Mouse (Mus musculus) forebrain, postnatal 0 days (tissue): Measurements from ENCODE around the gene Rflna. TPM values are rescaled to one million over a fixed set of nuclear protein-coding genes. Genes with fewer than 3 reads are reported as not detected.

ENCODE experiments used
- ATAC-seq: fragments of 200-750 bp; cut with Nextera tagmentation; 2 replicates; pipeline ENCODE4 v1.8.0; 2017; ENCODE audit warnings: mild to moderate bottlenecking, moderate library complexity
- DNase-seq: peaks from one replicate; pipeline ENCODE4 v3.0.0-alpha.2; 2015
- H3K27ac ChIP-seq: fragments of 300-500 bp; sonication (generic); 2 replicates; pipeline ENCODE4 v1.5.1; 2014; ENCODE audit warnings: low read depth, mild to moderate bottlenecking, antibody characterized with exemption, low read length, moderate library complexity, mixed read lengths
- H3K27me3 ChIP-seq: fragments of 300-500 bp; sonication (generic); 2 replicates; pipeline ENCODE4 v1.6.1; 2014; ENCODE audit warnings: mild to moderate bottlenecking, low read length, mixed read lengths; ENCODE audit not compliant: insufficient read depth
- H3K36me3 ChIP-seq: fragments of 300-500 bp; sonication (generic); 2 replicates; pipeline ENCODE4 v1.6.1; 2014; ENCODE audit warnings: mild to moderate bottlenecking, moderate library complexity; ENCODE audit not compliant: insufficient read depth
- H3K4me1 ChIP-seq: fragments of 300-500 bp; sonication (generic); 2 replicates; pipeline ENCODE4 v1.6.1; 2014; ENCODE audit warnings: antibody characterized with exemption; ENCODE audit not compliant: insufficient read depth
- H3K4me2 ChIP-seq: fragments of 300-500 bp; sonication (generic); 2 replicates; pipeline ENCODE4 v1.6.1; 2014; ENCODE audit warnings: low read depth, mild to moderate bottlenecking, moderate library complexity
- H3K4me3 ChIP-seq: fragments of 300-500 bp; sonication (generic); 2 replicates; pipeline ENCODE4 v1.5.1; 2014; ENCODE audit warnings: low read depth, low read length, mixed read lengths
- H3K9ac ChIP-seq: fragments of 300-500 bp; sonication (generic); 2 replicates; pipeline ENCODE4 v1.6.1; 2014; ENCODE audit warnings: mild to moderate bottlenecking
- H3K9me3 ChIP-seq: fragments of 300-500 bp; sonication (generic); 2 replicates; pipeline ENCODE4 v1.6.1; 2016; ENCODE audit warnings: low read length
- CTCF ChIP-seq: sonication (generic); IDR thresholded peaks from 2 replicates; pipeline ENCODE4 v1.5.1; 2016; ENCODE audit warnings: antibody characterized with exemption, control low read depth, low read depth
- WGBS: fragments of 180-500 bp; shearing (Covaris S2); extraction: QIAGEN DNeasy Blood & Tissue Kit; methylation state at CpG from one replicate; pipeline ENCODE4 v1.1.7; 2014; 5-methylcytosine and 5-hydroxymethylcytosine counted together
- polyA plus RNA-seq: library from polyadenylated mRNA; unstranded; fragments of >200 nt; fragmentation: Nextera tagmentation; extraction: Ambion mirVana; gene quantifications from 2 replicates; pipeline ENCODE4 v1.2.1, GENCODE M21; 2015
- total RNA-seq: library from RNA; depleted of rRNA; stranded (reverse); fragments of >200 nt; gene quantifications from 2 replicates; pipeline ENCODE4 v1.2.3, GENCODE M21; 2014

The Rflna gene
- total and polyA plus RNA-seq, 2 experiments from 2014 or later: 3.2 to 4.4 TPM

DNA sequence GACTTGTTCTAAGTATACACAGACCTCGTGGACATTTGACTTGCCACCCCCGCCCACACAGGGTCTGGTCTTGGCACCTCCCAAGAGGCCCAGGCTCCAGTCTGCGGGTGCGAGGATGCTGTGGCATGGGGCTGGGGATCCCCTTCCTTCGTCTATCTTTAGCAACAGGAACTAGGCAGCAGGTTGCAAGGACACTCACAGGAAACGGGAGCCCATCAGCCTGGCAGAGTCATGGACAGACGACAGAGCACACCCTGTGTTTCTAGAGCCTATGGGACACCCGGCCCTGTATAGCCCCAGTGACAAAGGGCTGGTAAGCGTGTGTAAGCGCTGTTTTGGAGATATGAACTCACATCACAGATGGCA lies 49.2 kb downstream of the Rflna start:
- peaks cover 52% of the 10 kb centered on the region for H3K36me3 ChIP-seq
- WGBS: 70% methylated on average over 10 of the region's 10 CpGs
- DNase-seq: no peak
- H3K27ac ChIP-seq: peak overlapping the region; percentile 35; the same call in 1 of the 2 replicates
- H3K4me2 ChIP-seq: no peak overlapping the region
- H3K9me3 ChIP-seq: no peaks in the 10 kb centered on the region
- TF ChIP-seq CTCF: no peak
- H3K9ac ChIP-seq: no peak overlapping the region
- no peak for ATAC-seq
- no peak overlapping the region for H3K4me3 ChIP-seq
- H3K4me1 ChIP-seq: no peaks in the 10 kb centered on the region
- H3K27me3 ChIP-seq: no peaks in the 10 kb centered on the region

DNA sequence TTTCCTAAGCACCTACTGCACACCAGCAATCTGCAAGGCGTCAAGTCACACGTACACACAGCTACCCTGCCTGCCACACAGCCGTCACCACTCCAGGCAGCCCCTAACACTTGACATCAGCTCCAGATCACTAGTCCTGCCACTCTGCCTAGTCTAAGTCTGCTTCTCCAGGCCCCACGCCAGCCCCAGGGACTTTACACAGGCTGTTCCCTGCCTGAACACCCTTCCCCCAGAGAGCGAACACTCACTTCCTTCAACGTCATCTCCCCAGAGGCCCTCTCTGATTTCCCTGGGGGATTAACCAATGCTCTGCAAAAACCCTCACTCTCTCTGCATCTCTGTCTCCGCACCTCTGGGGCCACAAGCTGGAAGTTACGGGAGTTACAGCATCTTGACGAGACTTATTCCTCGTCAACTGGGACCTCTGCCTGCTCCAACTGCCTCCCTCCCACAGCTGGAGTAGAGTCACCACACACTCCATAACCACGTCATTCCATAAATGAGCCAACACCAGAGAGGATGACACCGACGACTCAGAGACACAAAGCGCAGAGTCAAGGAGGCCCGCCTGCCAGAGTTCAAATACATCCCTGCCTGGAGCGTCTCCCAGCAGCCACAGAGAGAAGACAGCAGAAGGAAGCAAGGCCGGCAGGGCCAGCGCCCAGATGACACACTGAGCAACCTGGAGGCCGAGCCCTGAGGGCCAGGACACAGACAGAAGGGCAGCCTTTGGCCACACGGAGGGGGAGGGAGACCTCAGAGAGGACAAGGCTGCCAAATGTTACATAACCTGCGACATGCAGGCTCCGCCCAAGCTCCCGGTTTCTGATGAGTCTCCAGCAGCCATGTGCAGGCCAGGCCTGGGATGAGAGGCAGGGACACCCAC lies 49.8 kb downstream of the Rflna start:
- Histone ChIP-seq H3K27me3 (no peaks in the 10 kb centered on the region), H3K36me3 (peaks cover 45% of the 10 kb centered on the region), H3K9ac (no peak overlapping the region), H3K4me3 (no peak overlapping the region), H3K9me3 (no peaks in the 10 kb centered on the region), H3K4me2 (no peak overlapping the region), H3K4me1 (peaks cover 3% of the 10 kb centered on the region), H3K27ac (peak overlapping the region; percentile 35; the same call in 1 of the 2 replicates)
- ATAC-seq (peak; percentile 80), DNase-seq (peak; percentile 61)
- 68% methylated on average over 23 of the region's 23 CpGs for WGBS
- no peak for TF ChIP-seq CTCF

DNA sequence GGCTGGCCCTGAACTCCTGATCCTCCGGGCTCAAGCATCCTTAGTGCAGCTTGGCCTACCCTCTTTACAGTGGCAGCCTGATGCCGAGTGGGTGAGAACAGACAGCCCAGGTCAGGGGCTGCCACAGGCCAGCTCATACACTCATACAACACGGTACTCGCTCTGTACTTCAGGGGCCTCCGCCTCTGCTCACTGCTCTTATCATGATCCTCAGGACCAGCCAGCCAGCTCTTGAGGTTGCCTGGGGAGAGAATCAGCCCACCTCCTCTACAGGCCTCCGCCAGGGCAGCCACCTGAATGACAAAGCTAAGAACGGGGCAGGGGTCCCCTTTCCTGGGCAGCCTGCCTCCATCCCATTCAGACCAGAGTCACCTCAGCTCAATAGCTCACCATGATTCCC lies 50.6 kb downstream of the Rflna start:
- no peaks in the 10 kb centered on the region for H3K9me3 ChIP-seq
- H3K4me1 ChIP-seq: peaks cover 5% of the 10 kb centered on the region
- no peak overlapping the region for H3K27ac ChIP-seq
- no peak overlapping the region for H3K4me3 ChIP-seq
- TF ChIP-seq CTCF: no peak
- no peaks in the 10 kb centered on the region for H3K27me3 ChIP-seq
- peaks cover 37% of the 10 kb centered on the region for H3K36me3 ChIP-seq
- DNase-seq (no peak), ATAC-seq (no peak)
- no peak overlapping the region for H3K9ac ChIP-seq
- no peak overlapping the region for H3K4me2 ChIP-seq
- 70% methylated on average over 7 of the region's 7 CpGs for WGBS

DNA sequence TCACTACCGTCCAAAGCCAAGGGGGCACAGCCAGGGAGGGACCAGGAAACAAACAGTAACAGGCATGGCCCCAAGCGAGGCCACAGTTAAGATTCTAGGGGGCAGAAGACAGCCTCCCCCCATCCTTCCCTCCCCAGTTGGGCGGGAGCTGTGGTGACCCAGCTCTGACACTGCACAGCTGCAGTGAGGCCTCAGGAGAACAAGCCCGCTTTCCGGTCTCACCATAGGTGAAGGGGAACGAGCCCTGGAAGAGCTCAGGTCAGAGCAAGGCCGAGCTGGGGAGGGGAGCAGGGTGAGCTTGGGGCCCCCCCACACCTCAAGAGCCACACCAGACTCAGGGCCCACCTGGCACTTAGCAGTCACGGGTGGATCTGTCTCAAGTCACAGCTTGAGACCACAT lies 52.9 kb downstream of the Rflna start:
- H3K9ac ChIP-seq: no peak overlapping the region
- WGBS: 68% methylated on average over 8 of the region's 8 CpGs
- no peak overlapping the region for H3K27ac ChIP-seq

DNA sequence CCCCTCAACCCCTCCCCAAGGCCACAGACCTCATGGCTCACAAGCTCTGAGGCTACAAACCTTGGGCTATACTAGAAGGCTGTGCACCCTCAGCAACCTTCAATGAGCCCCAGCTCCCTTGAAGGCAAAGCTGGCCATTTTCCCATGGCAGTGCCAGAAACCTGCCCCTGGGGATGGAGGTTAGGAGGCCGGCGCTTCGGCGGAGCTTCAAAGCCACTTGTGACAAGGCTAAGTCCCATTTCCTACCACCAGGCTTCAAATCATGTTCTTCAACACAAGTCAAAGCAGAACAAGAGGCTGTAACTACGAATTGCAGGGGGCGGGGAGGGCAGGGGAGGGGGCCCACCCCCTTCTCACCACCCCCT lies 53.3 kb downstream of the Rflna start:
- peak; percentile 33 for DNase-seq
- ATAC-seq: no peak
- Histone ChIP-seq H3K36me3 (peaks cover 13% of the 10 kb centered on the region; the same call in 1 of the 2 replicates), H3K4me1 (peaks cover 5% of the 10 kb centered on the region), H3K27ac (no peak overlapping the region), H3K9me3 (no peaks in the 10 kb centered on the region), H3K4me3 (no peak overlapping the region), H3K27me3 (no peaks in the 10 kb centered on the region), H3K4me2 (peak overlapping the region; percentile 69), H3K9ac (no peak overlapping the region)
- WGBS: 23% methylated on average over 6 of the region's 6 CpGs
- no peak for TF ChIP-seq CTCF

More for the DNA sequence above, 52.9 kb downstream of the Rflna start:
- peaks cover 15% of the 10 kb centered on the region; the same call in 1 of the 2 replicates for H3K36me3 ChIP-seq
- H3K27me3 ChIP-seq: no peaks in the 10 kb centered on the region
- no peak overlapping the region for H3K4me2 ChIP-seq
- no peak for TF ChIP-seq CTCF
- H3K9me3 ChIP-seq: no peaks in the 10 kb centered on the region
- ATAC-seq (no peak), DNase-seq (no peak)
- H3K4me1 ChIP-seq: peaks cover 5% of the 10 kb centered on the region
- H3K4me3 ChIP-seq: no peak overlapping the region

DNA sequence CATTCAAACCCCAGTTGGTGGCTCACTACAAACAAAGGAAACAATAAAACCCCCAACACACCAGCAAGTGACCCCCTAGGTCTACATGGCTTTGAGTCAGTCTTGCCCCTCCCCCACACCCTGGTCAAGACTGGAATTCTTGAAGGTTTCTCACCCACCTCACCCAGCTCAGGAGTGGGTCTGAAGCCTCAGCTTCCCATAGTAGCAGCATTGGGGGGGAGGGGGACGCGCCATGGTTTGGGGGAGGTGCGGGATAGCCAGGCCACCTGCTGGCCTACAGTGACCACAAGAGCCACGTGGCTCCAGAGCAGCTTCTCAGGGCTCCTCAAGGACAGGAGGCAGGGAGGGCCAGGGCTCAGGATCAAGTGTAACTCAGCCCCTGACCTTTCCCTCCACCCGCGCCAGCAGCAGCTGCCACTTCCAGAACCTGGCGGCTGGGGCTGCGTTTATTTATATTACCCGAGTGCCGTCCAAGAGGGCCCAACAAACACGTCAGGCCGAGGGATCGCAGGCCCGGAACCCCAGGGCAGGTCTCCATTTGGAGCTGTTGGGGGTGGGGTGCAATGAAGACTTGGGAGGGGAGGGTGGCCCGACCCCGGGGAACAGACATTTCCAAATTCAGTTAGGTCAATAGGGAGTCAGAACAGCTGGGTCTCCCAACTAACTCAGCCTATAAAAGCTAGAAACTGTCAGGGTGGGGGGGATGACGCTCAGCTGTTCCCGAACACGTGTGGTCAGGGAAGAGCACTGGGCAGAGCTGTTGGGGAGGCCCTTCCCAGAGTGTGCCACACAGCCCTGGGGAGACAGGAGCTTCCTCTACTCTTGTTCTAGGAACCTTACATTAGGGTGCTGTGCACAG lies 53.9 kb downstream of the Rflna start:
- Histone ChIP-seq H3K4me1 (peaks cover 5% of the 10 kb centered on the region), H3K9me3 (no peaks in the 10 kb centered on the region), H3K27me3 (no peaks in the 10 kb centered on the region), H3K4me3 (peak overlapping the region; percentile 31), H3K27ac (0 out of 2 replicates have a peak overlapping the region, but pooled peaks have one; percentile 78), H3K9ac (peak overlapping the region; percentile 62; the same call in 1 of the 2 replicates), H3K4me2 (peak overlapping the region; percentile 69), H3K36me3 (peaks cover 13% of the 10 kb centered on the region; the same call in 1 of the 2 replicates)
- DNase-seq (no peak), ATAC-seq (no peak)
- 16% methylated on average over 19 of the region's 19 CpGs for WGBS
- TF ChIP-seq CTCF: no peak
